Mouse (Mus musculus) ovary, postnatal 36 days (tissue): ENCODE results near the gene Nedd4.
"Not testable (repeated sequence)": the region's sequence is repeated elsewhere in the genome, so short reads cannot be mapped to it uniquely, and the experiment has no call there.

Experiments used
- DNase-seq: peaks from one replicate; pipeline ENCODE4 v3.0.0; 2022; ENCODE audit warnings: low spot score, mixed read lengths

Nedd4 gene

GRCm38 (mm10) chr9:72652961-72653360, 9.2 kb upstream of the Nedd4 start:
- DNase-seq = no peak

- DNase-seq = no peak
Observed at GRCm38 (mm10) chr9:72653533-72653932, 8.6 kb upstream of the Nedd4 start.

DNA sequence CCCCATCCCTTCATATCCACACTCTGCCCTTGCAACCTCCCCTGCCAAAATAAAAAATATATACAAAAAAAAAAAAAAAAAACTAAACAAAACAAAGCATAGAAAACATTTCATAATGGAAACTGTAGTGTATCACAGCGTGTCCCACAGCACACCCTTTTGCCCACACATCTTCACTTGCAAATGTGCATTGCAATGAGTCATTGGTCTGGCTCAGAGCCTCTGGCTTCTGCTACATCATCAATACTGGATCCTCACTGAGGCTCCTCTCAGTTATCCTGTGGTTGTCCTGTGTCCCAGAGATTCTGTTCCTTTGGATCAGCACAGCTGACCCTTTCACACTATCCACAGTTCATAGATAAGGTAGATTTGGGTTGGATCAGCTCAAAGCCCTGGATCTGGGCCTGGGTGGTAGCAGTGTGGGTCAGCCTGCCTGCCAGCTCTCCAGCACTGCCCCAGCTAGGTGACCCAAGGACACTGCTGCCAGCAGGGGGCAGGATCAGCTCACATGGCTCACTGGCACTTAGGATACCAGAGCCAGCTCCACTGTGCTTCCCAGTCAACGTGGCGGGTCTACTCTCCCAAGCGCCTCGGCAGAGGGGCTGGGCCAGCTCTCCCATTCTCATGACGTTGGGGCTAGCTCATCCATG, 7.4 kb upstream of the Nedd4 start:
- peak; percentile 80 for DNase-seq

DNA sequence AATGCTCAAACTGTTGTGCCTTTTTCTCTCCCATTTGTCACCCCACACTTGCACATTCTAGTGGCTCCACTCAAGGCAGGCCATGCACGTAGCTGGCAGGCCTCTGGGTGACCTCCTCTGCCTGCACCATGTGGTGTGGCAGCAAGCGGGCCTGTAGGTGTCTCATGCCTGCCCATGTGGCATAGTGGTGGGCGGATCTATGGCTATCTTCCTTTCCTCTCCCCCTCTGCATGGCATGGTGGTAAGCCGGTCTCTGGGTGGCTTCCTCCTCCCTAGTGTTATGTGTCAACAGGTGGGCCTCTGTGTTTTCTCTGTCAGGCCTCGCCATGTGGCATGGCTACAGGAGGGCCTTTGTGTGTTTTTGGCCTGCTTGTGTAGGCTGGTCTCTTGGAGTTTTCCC, 6.5 kb upstream of the Nedd4 start:
- DNase-seq = no peak

DNA sequence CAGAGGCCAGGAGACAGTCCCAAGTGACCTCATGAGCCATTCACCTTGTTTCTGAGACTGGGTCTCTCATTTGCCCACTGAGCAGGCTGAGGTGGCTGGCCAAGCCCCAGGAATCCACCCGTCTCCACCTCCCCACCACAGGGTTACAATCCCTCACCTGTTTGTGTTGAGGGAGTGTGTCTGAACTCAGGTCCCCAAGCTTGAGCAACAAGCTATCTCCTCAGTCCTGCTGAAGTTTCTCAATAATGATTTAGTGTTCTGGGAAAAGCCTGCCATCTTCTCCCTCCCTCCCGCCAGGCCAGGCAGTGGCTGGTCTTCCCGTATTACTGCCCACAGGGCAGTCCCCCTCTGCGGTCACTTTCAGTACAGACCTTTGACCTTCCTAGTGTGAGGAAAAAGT, 5.7 kb upstream of the Nedd4 start:
- no peak for DNase-seq

- no peak for DNase-seq
Observed at GRCm38 (mm10) chr9:72656940-72657339, 5.2 kb upstream of the Nedd4 start.

- no peak for DNase-seq
Observed at GRCm38 (mm10) chr9:72657694-72658093, 4.5 kb upstream of the Nedd4 start.

DNA sequence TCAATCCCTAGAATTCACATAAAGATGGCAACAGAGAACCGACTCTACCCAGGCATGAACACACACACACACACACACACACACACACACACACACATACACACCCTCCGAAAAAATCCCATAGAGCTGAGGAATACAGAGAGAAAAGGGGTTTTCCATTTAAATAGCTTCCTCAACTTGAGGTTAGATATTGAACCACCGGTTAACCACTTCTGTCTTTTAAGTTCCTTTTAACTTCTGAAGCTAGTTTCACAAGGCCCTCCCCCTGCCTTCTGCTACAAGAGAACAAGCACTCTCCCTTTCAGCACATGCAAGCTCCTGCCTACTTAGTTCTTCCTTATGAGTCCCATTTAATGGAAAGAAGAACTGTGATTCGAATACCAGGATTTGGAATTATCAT, 2.0 kb upstream of the Nedd4 start:
- DNase-seq = no peak

- DNase-seq = no peak
Observed at GRCm38 (mm10) chr9:72660911-72661310, 1.2 kb upstream of the Nedd4 start.

GRCm38 (mm10) chr9:72661561-72661894, 618 bp upstream of the Nedd4 start:
- no peak for DNase-seq

GRCm38 (mm10) chr9:72662691-72663533, 766 bp downstream of the Nedd4 start:
- DNase-seq = peak; percentile 81

GRCm38 (mm10) chr9:72663534-72663918, 1.4 kb downstream of the Nedd4 start:
- DNase-seq = no peak

- peak; percentile 46 for DNase-seq
Observed at GRCm38 (mm10) chr9:72664409-72665351, 2.5 kb downstream of the Nedd4 start.

DNA sequence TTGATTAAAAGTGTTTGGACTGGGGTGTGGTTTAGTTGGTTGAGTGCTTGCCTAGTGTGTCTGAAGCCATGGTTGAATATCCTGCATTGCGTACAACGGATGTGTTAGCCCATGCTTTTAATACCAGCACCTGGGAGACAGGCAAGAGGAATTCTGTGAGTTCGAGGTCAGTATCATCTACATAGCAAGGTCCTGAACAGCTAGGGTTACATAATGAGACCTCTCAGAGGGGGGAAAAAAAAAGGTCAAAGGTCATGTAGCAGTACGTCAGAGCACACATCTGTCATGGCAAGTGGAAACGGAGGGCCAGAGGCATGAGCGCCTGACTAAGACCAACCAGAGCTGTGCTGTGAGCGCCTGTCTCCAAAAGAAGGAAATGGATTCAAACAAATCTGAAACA, 3.4 kb downstream of the Nedd4 start:
- no peak for DNase-seq

GRCm38 (mm10) chr9:72666352-72667021, 4.3 kb downstream of the Nedd4 start:
- not testable (repeated sequence) for DNase-seq

GRCm38 (mm10) chr9:72667126-72667525, 5.0 kb downstream of the Nedd4 start:
- no peak for DNase-seq

DNA sequence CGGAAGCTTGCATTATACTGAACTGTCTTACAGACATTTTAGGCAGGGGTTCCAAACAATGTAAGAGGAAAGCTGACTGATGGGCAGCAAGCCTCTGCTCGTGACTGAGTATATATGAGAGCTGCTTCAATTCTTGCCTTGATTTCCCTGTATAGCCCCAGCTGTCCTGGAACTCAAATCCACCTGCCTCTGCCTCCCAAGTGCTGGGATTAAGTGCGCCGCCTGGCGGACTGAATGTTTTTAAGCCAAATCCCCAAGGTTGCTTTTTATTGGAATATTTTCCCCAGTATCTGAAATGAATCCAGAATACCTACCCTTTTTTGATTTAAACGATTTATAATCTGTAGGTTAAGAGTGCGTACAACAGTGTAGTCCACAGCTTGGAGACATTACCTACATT, 7.2 kb downstream of the Nedd4 start:
- no peak for DNase-seq

DNA sequence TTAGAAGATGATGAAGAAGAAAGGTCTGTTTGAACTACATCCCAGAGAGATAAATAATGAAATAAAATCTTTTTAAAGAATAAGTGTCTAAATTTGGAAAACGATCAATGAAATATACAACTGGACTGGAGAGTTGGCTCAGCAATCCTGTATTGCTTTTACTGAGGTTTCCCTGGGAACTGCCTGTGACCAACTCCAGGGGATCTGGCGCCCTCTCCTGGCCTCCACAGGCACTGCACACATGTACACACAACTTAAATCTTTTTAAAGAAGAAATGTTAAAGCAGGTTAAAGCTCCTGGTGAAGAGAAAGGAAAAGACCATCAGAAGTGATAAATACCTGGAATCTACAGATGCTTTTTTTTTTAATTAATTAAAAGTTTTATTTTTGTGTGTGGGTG, 10.2 kb downstream of the Nedd4 start:
- DNase-seq = peak; percentile 76

DNA sequence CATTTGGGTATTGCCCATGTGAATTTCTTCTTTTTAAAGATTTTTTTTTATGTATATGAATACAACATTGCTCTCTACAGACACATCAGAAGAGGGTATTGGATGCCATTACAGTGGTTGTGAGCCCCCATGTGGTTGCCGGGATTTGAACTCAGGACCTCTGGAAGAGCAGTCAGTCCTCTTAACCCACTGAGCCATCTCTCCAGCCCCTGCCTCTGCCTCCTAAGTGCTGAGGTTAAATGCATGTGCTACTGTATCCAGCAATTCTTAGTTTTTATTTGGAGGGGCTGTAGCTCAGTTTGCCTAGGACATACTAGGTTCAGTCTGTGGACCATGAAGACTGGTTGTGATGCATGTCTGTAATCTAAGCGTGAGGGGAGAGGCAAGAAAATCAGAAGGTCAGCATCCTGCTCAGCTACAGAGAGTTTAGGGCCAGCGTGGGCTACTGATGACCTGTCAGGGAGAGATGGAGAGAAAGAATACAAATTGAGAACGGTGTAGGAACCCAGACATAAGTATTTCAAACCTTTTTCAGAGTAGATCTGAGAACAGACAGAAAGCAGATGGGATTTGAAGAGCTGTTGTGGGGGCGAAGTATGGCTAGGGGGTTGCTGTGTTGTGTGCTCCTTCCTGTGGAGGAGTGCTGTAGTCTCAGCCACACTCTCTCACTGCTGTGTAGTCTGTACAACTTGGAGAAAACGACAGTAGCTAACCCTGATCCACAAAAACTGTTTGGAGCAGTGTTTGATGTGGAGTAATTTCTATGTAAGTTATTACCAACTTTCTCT, 13.0 kb downstream of the Nedd4 start:
- DNase-seq = no peak

DNA sequence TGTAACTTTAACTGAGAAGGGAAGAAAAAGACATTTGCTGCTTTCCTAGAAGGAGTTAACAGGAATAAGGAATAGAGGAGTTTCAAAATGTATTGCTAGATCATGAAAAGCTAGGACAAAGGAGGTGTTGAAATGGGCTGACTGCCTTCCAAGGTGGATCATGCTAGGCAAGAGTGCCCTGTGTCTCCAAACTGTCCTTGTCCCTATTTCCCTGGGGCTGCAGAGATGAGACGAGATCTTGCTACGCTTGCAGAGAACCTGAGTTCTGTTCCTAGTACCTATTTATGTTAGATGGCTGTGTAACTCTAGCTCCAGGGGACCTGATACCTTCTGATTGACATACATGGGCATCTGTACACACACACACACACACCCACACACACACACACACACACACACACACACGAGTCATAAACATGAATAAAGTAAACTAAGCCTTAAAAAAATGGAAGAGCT, 13.6 kb downstream of the Nedd4 start:
- no peak for DNase-seq

DNA sequence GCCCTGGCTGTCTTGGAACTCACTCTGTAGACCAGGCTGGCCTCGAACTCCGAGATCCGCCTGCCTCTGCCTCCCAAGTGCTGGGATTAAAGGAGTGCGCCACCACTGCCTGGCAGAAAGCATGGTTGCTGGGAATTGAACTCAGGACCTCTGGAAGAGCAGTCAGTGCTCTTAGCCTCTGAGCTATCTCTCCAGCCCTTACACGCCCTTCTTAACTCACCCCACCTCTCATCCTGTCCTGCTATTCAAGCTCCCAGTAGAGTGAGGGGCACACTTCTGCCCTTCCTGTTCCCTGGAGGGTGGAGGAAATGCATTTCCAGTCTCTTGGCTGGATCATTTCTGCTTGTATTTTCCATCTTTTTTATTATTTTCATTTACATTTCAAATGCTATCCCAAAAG, 15.5 kb downstream of the Nedd4 start:
- no peak for DNase-seq
